Mouse (Mus musculus) spleen, adult 18-20 months (tissue): ENCODE measurements around the gene Brinp2.

Experiments used
- DNase-seq, 2 experiments: peaks; one replicate each; pipeline ENCODE4 v3.0.0; 2022; ENCODE audit warnings: mixed read lengths in 2 of 2

Gene Brinp2

GRCm38 (mm10) chr1:158218750-158219149 lies 137.4 kb downstream of the Brinp2 start:
- DNase-seq, result no peak

GRCm38 (mm10) chr1:158218294-158218693 lies 137.8 kb downstream of the Brinp2 start:
- DNase-seq, result no peak

- DNase-seq, result no peak
These were observed 140.5 kb downstream of the Brinp2 start for GRCm38 (mm10) chr1:158215581-158215980.

GRCm38 (mm10) chr1:158214743-158215142 lies 141.4 kb downstream of the Brinp2 start:
- no peak for DNase-seq

GRCm38 (mm10) chr1:158213736-158214135 lies 142.4 kb downstream of the Brinp2 start:
- no peak for DNase-seq

- no peak for DNase-seq
These were observed 148.5 kb downstream of the Brinp2 start for GRCm38 (mm10) chr1:158207620-158208019.

- no peak for DNase-seq
These were observed 153.2 kb downstream of the Brinp2 start for GRCm38 (mm10) chr1:158202932-158203331.
